Mouse (Mus musculus) lung, embryonic 14.5 days (tissue): ENCODE data around the gene Naa15. TPM values are rescaled to one million over a fixed set of nuclear protein-coding genes. Genes with fewer than 3 reads are reported as not detected.
A peak's percentile ranks its signal among the peaks of the same experiment; 100 is the strongest.
"Not testable (repeated sequence)": the region's sequence is repeated elsewhere in the genome, so short reads cannot be mapped to it uniquely, and the experiment has no call there.

Experiments used
- ATAC-seq: fragments of 200-750 bp; cut with Nextera tagmentation; 2 replicates; pipeline ENCODE4 v1.8.0; 2017; ENCODE audit warnings: mild to moderate bottlenecking, moderate TSS enrichment, moderate library complexity; ENCODE audit not compliant: insufficient read depth
- DNase-seq: peaks from one replicate; pipeline ENCODE4 v3.0.0-alpha.2; 2015
- H3K27ac ChIP-seq: fragments of 300-500 bp; sonication (generic); 2 replicates; pipeline ENCODE4 v1.5.1; 2014; ENCODE audit warnings: low read depth, mild to moderate bottlenecking, moderate library complexity
- H3K27me3 ChIP-seq: fragments of 300-500 bp; sonication (generic); 2 replicates; pipeline ENCODE4 v1.6.1; 2014; ENCODE audit warnings: low read length, control low read depth; ENCODE audit not compliant: insufficient read depth
- H3K36me3 ChIP-seq: fragments of 300-500 bp; sonication (generic); 2 replicates; pipeline ENCODE4 v1.6.1; 2014; ENCODE audit warnings: control low read depth; ENCODE audit not compliant: insufficient read depth
- H3K4me1 ChIP-seq: fragments of 300-500 bp; sonication (generic); 2 replicates; pipeline ENCODE4 v1.6.1; 2014; ENCODE audit warnings: antibody characterized with exemption, control low read depth; ENCODE audit not compliant: insufficient read depth
- H3K4me2 ChIP-seq: fragments of 300-500 bp; sonication (generic); 2 replicates; pipeline ENCODE4 v1.6.1; 2014; ENCODE audit warnings: mild to moderate bottlenecking
- H3K4me3 ChIP-seq: fragments of 300-500 bp; sonication (generic); 2 replicates; pipeline ENCODE4 v1.5.1; 2014; ENCODE audit warnings: low read depth, low read length
- H3K9ac ChIP-seq: fragments of 300-500 bp; sonication (generic); 2 replicates; pipeline ENCODE4 v1.6.1; 2014
- H3K9me3 ChIP-seq: fragments of 300-500 bp; sonication (generic); 2 replicates; pipeline ENCODE4 v1.6.1; 2016; ENCODE audit warnings: low read depth, low read length, control low read depth
- CTCF ChIP-seq: IDR thresholded peaks from 2 replicates; pipeline ENCODE4 v1.5.1; 2016; ENCODE audit warnings: antibody characterized with exemption, low read depth
- WGBS: fragments of 180-500 bp; shearing (Covaris S2); extraction: QIAGEN DNeasy Blood & Tissue Kit; methylation state at CpG from one replicate; pipeline ENCODE4 v1.1.7; 2014; 5-methylcytosine and 5-hydroxymethylcytosine counted together
- polyA plus RNA-seq: library from polyadenylated mRNA; unstranded; fragments of >200 nt; fragmentation: Nextera tagmentation; extraction: Ambion mirVana; gene quantifications from 2 replicates; pipeline ENCODE4 v1.2.1, GENCODE M21; 2014

Naa15 gene
- polyA plus RNA-seq, 1 experiment from 2014 or later: 45.4 TPM

GRCm38 (mm10) chr3:51394881-51395280, 20.1 kb upstream of the Naa15 start:
- 66% methylated on average over 3 of the region's 3 CpGs for WGBS
- H3K27me3 ChIP-seq: peaks cover 14% of the 10 kb centered on the region
- H3K4me1 ChIP-seq: no peaks in the 10 kb centered on the region
- H3K9ac ChIP-seq: no peak overlapping the region
- H3K4me3 ChIP-seq: no peak overlapping the region
- TF ChIP-seq CTCF: no peak
- ATAC-seq (no peak), DNase-seq (no peak)
- H3K4me2 ChIP-seq: no peak overlapping the region
- H3K27ac ChIP-seq: no peak overlapping the region
- no peaks in the 10 kb centered on the region for H3K36me3 ChIP-seq
- no peaks in the 10 kb centered on the region for H3K9me3 ChIP-seq

DNA sequence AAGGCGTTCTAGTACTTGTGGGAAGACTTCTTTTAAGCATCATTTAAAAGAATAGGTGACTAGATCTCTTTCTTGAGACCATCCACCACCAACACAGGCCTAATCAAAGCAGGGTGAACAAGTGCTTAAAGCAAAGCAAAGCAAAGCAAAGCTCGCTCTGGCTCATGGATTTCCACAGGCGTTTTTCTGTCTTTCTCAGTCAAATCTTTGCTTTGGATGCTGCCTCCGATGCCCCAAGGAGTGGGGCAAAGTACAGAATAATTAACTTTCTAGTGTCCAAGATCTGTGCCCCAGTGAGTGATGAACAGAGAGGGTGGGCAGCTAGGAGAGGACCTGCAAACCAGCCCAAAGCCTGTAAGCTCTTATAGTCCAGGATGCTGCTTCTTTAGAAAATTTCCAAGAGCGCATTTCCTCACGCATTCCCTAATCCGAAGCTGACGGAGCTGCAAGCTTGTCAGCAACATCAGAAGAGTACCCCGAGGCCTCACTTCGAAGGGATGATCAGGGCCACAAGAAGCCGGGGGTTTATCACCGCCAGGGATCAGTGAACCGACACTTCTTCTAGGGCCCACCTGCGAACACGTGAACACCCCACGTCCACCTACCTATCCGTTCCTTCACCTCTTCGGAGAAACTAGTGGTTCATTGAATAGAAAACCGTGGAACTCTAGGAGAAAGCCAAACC, 19.3 kb upstream of the Naa15 start:
- H3K27ac ChIP-seq: no peak overlapping the region
- H3K4me2 ChIP-seq: peak overlapping the region; percentile 78
- no peaks in the 10 kb centered on the region for H3K36me3 ChIP-seq
- H3K9me3 ChIP-seq: no peaks in the 10 kb centered on the region
- no peak for TF ChIP-seq CTCF
- no peaks in the 10 kb centered on the region for H3K4me1 ChIP-seq
- no peak for DNase-seq
- WGBS: 32% methylated on average over 19 of the region's 19 CpGs
- H3K4me3 ChIP-seq: peak overlapping the region; percentile 47
- no peak for ATAC-seq
- H3K27me3 ChIP-seq: peaks cover 14% of the 10 kb centered on the region
- no peak overlapping the region for H3K9ac ChIP-seq

- Histone ChIP-seq H3K4me3 (peak within 1 kb of the TSS; percentile 47), H3K27ac (peak within 1 kb of the TSS; percentile 58; the same call in 1 of the 2 replicates), H3K4me1 (no peaks in the 10 kb centered on the region), H3K9me3 (no peaks in the 10 kb centered on the region), H3K36me3 (no peaks in the 10 kb centered on the region), H3K9ac (peak within 1 kb of the TSS; percentile 46), H3K27me3 (peaks cover 14% of the 10 kb centered on the region), H3K4me2 (peak within 1 kb of the TSS; percentile 78)
- TF ChIP-seq CTCF: peak; percentile 38
- peak; percentile 90 for DNase-seq
- peak; percentile 93 for ATAC-seq
- 2% methylated on average over 41 of the region's 41 CpGs for WGBS
Observed at GRCm38 (mm10) chr3:51396219-51397068, 18.5 kb upstream of the Naa15 start, which contains the start of gene Mgarp. TSS of gene Mgarp (minus strand) at chr3:51396738.

- Histone ChIP-seq H3K36me3 (no peaks in the 10 kb centered on the region; the same call in 1 of the 2 replicates), H3K9ac (no peak overlapping the region), H3K27ac (no peak overlapping the region), H3K4me2 (no peak overlapping the region), H3K27me3 (peaks cover 14% of the 10 kb centered on the region), H3K9me3 (no peaks in the 10 kb centered on the region), H3K4me3 (no peak overlapping the region), H3K4me1 (no peaks in the 10 kb centered on the region)
- no peak for TF ChIP-seq CTCF
- no peak for ATAC-seq
- no peak for DNase-seq
- WGBS: 53% methylated on average over 15 of the region's 15 CpGs
Observed at GRCm38 (mm10) chr3:51397700-51398299, 17.1 kb upstream of the Naa15 start.

GRCm38 (mm10) chr3:51398667-51399066, 16.3 kb upstream of the Naa15 start:
- TF ChIP-seq CTCF: no peak
- ATAC-seq: no peak
- H3K27ac ChIP-seq: no peak overlapping the region
- 25% methylated on average over 3 of the region's 3 CpGs for WGBS
- no peak overlapping the region for H3K4me2 ChIP-seq
- peaks cover 14% of the 10 kb centered on the region for H3K27me3 ChIP-seq
- no peaks in the 10 kb centered on the region for H3K9me3 ChIP-seq
- H3K9ac ChIP-seq: no peak overlapping the region
- DNase-seq: no peak
- no peak overlapping the region for H3K4me3 ChIP-seq
- peaks cover 8% of the 10 kb centered on the region for H3K36me3 ChIP-seq
- H3K4me1 ChIP-seq: no peaks in the 10 kb centered on the region

GRCm38 (mm10) chr3:51399531-51399930, 15.4 kb upstream of the Naa15 start:
- H3K4me2 ChIP-seq: no peak overlapping the region
- DNase-seq: no peak
- TF ChIP-seq CTCF: no peak
- WGBS: 50% methylated on average over 4 of the region's 4 CpGs
- no peak overlapping the region for H3K4me3 ChIP-seq
- no peak for ATAC-seq
- peaks cover 14% of the 10 kb centered on the region for H3K27me3 ChIP-seq
- H3K9ac ChIP-seq: no peak overlapping the region
- H3K27ac ChIP-seq: no peak overlapping the region
- no peaks in the 10 kb centered on the region for H3K9me3 ChIP-seq
- H3K36me3 ChIP-seq: peaks cover 13% of the 10 kb centered on the region
- no peaks in the 10 kb centered on the region for H3K4me1 ChIP-seq

- H3K4me3 ChIP-seq: no peak overlapping the region
- DNase-seq (no peak), ATAC-seq (no peak)
- H3K4me2 ChIP-seq: no peak overlapping the region
- no peaks in the 10 kb centered on the region for H3K9me3 ChIP-seq
- no peak overlapping the region for H3K9ac ChIP-seq
- H3K27me3 ChIP-seq: peaks cover 10% of the 10 kb centered on the region
- 72% methylated on average over 10 of the region's 10 CpGs for WGBS
- no peak overlapping the region for H3K27ac ChIP-seq
- peaks cover 17% of the 10 kb centered on the region for H3K36me3 ChIP-seq
- TF ChIP-seq CTCF: no peak
- no peaks in the 10 kb centered on the region for H3K4me1 ChIP-seq
Observed at GRCm38 (mm10) chr3:51400682-51401081, 14.3 kb upstream of the Naa15 start.

GRCm38 (mm10) chr3:51402054-51402453, 12.9 kb upstream of the Naa15 start:
- DNase-seq, ATAC-seq, H3K27ac ChIP-seq, H3K27me3 ChIP-seq, H3K4me2 ChIP-seq, H3K9me3 ChIP-seq, H3K9ac ChIP-seq, H3K4me1 ChIP-seq, H3K4me3 ChIP-seq: not testable (repeated sequence)
- 56% methylated on average over 4 of the region's 4 CpGs for WGBS
- peaks cover 29% of the 10 kb centered on the region for H3K36me3 ChIP-seq
